Mouse (Mus musculus) erythroid progenitor cell, adult 5-6 weeks (primary cell): Measurements from ENCODE around the gene Inpp5k. TPM values are rescaled to one million over a fixed set of nuclear protein-coding genes. Genes with fewer than 3 reads are reported as not detected.

Source experiments
- ATAC-seq: replicated peaks from 2 replicates; pipeline ENCODE4 v1.8.0; 2016; ENCODE audit warnings: moderate number of reproducible peaks, mild to moderate bottlenecking, moderate TSS enrichment, inconsistent platforms; ENCODE audit not compliant: poor library complexity, low FRiP score, severe bottlenecking
- total RNA-seq, 2 experiments: library from RNA; stranded (forward) in 1 of 2; stranded (reverse) in 1 of 2; fragments of 150-400 nt in 1 of 2; fragments of 186-747, 209-891 nt in 1 of 2; gene quantifications; 2 replicates each; pipeline versions ENCODE4 v1.2.3 to v1.2.4; 2015 to 2017; ENCODE audit warnings: low replicate concordance in 2 of 2

Gene Inpp5k
- total RNA-seq, 2 experiments from 2014 or later, result 38.4 to 78.8 TPM

DNA sequence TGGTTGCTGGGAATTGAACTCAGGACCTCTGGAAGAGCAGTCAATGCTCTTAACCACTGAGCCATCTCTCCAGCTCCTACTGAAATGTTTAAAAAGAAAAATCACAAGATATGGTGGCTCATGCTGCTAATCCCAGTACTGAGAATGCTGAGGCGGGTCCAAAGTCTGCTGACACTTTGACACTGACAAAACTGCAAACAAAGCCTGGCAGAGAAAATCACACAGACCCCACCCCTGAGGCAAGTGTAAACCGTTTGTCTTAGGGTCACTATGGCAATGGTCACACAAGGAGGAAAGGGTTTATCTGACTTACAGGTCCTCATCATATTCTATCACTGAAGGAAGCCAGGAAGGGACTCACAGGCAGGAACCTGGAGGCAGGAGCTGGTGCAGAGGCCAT lies 15.2 kb upstream of the Inpp5k start:
- ATAC-seq, result no peak

DNA sequence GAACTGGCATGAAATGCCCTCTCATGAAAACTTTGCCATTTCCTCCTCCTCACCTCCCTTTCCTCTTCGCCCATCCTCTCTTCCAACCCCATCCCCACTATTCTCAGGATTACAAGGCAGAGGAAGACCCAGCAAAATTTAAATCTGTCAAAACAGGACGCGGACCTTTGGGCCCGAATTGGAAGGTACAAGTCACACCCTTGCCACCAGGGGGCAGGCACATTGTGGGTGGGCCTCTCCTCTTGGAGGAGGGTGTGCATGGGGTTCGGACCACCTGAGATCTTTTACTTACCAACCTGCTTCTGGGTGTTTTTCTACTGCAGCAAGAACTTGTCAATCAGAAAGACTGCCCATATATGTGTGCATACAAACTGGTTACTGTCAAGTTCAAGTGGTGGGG lies 11.7 kb upstream of the Inpp5k start:
- 0 out of 2 replicates have a peak, but pooled peaks have one; percentile 40 for ATAC-seq

DNA sequence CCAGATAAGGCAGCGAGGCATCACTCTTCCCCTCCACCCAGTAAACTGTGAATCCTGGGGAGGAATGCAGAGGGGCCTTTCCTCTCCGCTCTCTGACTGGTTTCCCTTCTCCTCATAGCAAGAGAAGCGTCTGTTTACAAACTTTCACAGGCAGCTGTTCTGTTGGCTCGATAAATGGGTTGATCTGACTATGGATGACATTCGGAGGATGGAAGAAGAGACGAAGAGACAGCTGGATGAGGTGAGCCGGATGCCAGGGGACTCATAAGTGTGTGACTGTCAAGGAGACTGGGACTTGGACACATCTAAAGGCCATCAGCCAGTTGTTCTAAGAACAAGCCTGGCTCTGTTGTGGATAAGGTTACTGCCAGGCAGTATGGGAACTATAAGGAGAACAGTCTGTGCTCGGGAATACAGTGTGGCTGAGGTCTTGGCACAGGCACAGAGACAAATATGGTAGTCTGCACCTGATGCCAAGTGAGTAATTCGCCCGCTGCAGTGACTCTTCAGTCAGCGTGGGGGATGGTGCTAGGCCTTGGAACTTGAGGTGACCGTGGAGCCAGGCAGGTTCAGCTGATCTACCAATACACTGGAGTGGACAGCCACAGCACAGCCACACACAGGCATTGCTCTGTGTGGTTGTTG lies 10.5 kb upstream of the Inpp5k start:
- no peak for ATAC-seq

DNA sequence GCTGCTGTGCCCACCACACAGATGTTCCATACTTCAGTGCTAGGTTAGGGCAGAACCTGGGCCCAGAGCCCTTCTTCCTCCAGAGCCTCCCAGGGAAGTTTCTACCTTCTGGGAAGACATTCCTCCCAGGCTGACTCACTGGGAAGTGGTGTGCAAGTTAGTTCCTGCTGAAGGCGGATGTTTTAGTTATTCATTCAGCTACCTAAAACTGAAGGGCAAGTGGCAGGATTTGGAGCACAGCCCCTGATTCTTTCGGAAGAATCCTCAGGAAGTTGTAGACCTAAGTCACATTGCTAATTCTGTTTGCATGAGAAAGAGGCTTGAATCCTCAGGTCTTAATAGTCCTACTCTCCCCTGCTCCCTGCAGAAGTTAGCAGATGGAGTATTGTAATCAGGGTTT lies 9.4 kb upstream of the Inpp5k start:
- ATAC-seq, result no peak

DNA sequence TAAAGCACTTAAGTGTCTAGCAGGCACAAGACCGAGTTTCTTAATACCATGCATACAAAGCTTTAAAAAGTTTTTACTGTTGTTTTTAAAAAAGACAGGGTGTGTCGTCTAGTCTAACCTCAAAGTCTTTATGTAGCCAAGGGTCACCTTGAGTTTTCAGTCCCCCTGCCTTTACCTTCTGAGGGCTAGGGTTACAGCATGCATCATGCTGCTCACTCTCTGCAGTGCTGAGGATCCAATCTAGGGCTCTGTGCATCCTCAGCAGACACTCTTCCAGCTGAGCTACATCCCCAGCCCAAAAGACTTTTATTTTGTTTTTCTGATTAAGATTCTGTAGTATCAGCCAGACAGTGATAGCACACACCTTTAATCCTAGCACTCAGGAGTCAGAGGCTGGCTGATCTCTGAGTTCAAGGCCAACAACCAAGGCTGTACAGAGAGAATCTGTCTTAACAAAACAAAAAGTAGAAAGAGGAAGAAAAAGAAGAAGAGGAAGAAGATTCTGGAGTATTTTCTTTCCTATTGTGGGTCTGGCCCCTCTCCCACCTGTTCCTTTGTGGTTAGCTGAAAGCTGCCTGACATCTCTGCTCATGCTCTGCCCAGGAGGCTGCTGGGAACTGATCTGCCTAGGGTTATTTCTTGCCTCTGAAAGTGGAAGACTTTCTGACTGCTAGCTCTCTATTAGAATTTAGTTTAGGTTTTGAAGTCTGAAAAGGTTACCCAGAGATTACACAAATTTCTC lies 8.0 kb upstream of the Inpp5k start:
- no peak for ATAC-seq

DNA sequence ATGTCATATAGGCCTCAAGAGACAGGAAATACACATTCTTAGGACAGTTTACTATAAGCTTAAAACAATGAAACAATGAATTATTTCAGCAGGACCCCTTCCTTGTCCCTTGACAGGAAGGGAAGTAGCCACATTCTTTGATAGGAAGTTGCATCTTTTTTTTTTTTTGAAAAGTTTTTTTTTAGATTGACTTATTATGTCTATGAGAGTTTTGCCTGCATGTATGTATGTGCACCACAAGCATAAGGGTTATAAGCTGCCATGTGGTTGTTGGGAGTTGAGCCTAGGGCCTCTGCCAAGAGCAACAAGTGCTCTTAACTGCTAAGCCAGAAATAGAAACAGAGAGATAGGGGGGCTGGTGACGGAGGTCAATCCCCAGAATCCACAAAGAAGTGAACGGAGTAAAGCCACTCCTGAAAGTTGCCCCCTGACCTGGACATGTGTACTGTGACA lies 6.7 kb upstream of the Inpp5k start:
- no peak for ATAC-seq

DNA sequence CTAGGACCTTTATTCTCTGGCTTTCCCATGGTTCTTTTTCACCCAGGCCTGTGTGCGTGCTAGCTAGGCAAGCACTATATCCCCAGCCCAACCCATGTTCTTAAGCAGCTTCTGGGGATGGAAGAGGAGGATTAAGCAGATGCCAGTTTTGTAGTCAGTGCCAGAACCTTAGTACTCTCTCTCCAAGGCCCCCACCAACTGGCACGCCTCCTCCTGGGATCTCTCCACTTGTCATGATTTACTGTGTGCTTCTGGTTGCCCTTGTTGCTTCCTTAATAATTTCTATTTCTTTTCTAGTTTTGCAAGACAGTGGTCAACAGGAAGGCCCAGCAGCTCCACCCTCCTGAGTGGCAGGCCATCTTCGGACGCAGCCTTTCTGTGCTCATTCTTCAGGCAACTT lies 5.0 kb upstream of the Inpp5k start:
- ATAC-seq, result no peak

DNA sequence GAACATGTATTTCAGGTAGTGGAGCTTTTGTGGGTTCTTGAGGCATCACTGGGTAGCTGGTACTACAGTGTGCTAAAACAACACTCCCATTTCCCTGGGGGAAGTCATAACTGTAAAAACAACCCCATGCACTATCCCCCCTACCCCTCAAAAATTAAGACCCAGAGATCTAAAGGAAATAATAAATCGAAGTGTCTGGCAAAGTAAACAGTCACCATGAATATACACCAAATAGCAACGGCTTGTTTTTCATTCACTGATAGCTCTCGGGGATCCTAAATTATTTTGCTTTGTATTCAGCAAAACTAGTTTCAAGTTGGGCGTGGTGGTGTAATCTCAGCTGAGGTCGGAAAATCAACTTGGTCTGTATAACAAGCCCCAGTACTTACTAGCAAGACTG lies 690 bp upstream of the Inpp5k start:
- no peak for ATAC-seq

DNA sequence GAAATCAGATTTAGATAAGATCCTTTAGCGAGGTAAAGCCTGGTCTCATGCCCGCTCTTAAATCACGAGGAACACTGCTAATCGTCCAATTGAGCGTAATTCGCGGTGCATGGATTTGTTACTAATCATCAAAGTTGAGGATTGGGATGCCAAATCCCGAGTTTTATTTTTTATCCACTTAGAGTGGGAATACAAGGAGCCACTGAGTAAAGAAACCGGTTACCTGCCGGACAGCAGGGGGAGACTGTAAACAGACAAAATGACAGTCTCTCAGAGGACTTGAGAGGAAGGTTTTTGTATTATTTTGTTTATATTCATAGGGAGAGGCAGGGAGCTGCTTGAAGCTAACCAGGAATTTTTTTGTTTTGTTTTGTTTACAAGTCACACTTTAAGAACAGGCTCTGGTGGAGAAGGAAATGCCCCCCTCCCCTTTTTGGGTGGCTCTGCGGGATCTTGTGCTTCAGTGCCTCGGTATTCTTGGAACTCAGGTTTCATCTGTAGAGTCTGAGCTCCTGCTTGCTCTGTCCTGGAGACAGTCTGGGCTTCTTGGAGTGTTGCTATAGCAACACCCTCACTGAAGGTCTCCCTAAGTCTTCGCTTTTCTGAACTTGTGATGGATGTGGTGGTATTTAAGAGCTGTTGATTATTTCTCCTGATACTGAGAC lies 905 bp downstream of the Inpp5k start:
- no peak for ATAC-seq

DNA sequence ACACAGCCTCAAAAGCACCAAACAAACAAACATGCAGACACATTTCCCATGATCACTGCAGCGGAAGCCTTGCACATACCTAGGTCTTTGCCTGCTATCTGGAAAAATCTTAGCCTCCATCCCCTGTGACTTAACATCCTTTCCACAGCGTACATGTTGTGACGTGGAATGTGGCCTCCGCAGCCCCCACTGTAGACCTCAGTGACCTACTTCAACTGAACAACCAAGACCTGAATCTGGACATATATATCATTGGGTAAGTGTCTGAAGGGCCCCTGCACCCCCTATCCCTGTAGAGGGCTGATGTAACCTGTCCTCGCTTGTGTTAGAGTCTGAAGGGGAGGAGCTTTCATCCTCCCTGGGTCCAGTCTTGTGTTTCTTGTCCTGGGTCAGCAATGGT lies 2.1 kb downstream of the Inpp5k start:
- no peak for ATAC-seq

DNA sequence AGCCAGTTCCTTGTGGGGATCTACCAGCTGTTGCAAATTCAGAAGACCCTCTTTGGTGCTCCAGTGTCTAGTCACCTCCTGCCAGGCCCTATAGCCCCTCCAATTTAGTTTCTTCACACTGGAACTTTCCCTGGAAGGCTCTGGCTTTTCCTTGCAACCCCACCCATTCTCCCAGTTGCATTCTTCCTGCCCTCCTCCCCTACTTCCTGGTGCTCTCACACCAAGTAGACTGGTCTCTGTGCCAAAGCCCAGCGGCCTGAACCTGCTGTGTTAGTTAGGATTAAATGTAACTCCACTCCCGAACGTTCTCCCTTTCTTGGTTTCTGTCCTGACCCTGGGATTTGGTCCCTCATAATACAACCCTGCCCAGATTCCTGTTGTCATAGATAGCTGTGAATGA lies 4.0 kb downstream of the Inpp5k start:
- no peak for ATAC-seq

DNA sequence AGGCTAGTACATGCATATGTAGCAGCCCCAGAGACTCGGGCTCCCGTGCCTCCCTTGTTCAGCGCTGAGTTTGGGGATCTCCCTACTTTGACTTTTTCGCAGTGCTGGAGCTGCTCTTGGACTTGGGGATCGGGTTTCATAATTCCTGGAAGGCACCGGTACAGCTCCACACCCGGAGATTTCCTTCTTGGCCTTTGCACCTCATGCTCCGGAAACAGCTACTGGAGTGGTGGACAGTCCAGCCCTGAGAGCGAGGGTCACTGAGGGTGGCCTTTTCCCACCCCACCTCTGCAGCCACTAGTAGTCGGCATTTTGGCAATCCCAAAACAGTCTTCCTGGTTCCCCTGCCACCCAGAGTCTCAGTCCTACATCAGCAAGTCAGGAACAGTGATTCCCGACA lies 4.5 kb downstream of the Inpp5k start:
- ATAC-seq, result no peak

DNA sequence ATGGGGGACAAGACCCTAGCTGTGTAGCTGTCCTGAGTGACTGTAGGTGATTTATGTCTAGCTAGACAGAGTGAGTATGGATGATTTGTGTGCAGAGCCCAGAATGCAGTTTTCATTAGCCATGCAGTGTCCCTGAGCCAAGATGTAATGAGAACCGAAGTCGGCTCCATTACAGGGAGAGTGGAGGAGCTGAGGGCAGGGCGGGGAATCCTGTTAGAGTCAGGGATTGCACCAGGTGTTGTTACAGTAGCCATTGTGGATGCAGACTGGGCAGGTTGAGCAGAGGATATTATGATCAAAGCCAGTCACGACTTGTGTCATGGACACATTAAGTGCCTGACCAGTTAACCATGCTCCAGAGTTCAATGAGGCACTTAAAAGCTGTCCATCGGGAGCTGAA lies 12.5 kb downstream of the Inpp5k start:
- no peak for ATAC-seq

DNA sequence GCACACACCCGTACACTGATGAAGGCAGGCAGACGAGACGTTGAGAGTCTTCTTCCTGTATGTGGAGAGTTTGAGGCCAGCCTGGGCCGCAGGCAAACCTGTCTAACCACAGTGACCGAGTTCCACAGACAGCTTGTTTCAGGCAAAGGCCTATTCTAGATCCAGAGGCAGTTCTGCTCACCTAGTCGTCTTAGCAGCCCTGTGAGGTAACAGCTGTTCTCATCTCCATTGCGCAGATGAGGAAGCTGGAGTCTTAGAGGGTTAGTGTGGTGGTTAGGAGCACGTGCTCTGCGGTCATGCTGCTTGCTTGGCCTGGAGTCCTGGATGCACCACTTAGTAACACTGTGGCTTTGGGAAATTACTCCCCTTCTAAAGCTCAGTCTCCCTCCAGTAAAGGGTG lies 13.9 kb downstream of the Inpp5k start:
- ATAC-seq, result no peak

DNA sequence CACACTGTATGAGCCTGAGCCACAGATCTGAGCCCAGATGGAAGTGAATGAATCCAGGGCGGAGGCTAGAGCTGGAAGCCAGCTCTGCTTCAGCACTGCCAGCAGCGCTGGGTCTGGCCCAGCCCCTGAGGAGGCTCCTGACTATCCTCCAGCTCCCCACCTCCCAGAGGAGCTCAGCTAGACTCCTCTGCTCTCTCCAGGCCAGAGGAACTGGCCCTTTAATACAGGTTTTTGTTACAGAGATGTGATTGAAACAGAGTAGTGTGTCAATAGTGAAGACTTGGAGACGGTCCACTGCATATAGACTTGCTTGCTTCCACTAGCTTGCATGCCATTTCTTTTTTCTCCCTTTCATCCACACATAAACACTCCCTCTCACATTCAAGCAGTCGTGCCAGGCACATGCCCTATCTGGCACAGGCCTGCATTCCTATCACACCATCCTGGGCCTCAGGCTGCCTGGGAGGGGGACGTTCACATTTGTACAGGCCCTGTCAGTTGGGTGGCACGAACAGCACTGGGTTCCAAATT lies 17.0 kb downstream of the Inpp5k start:
- no peak for ATAC-seq

DNA sequence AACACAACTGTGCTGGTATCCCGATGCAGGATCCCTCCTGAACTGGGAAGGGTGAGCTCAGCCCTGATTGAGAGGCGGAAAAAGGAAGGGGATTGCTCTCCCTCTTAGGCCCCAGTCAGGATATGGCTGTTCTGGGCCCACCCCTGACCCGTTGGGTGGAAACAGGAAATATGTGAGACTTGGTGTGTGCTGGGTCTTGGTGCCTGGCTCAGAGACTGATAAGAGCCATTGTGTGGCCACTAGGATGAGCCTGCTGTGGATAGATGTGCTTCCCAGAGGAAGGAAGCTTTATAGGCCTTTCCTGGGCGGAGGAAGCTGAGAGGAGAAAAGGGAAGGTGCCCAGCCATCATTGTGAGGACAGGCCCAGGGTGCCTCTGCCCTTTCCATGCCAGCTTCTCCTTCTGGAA lies 18.4 kb downstream of the Inpp5k start:
- ATAC-seq, result no peak

DNA sequence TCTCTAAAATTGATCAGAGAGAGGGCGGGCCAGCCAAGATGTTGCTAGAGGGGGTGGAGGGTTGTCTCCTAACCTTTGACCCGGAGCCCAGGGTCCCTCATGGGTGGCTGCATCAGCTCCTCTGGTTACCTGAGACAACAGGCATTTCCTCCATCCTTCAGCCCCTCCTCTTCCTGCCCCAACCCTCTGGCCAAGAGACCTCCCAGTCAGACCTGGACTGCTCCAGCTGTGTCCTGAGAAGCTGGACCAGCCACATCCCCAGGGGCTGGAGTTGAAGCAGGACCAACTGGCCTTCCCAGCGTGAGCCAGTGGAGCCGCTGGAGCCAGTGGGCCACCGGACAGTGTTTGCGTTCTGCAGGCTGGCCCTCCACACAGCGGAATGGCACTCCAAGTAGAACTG lies 19.5 kb downstream of the Inpp5k start, which contains the start of gene Myo1c:
Gene Myo1c, plus strand, starts transcription at position 194 of the 400 bp plus-strand sequence.
- no peak for ATAC-seq

DNA sequence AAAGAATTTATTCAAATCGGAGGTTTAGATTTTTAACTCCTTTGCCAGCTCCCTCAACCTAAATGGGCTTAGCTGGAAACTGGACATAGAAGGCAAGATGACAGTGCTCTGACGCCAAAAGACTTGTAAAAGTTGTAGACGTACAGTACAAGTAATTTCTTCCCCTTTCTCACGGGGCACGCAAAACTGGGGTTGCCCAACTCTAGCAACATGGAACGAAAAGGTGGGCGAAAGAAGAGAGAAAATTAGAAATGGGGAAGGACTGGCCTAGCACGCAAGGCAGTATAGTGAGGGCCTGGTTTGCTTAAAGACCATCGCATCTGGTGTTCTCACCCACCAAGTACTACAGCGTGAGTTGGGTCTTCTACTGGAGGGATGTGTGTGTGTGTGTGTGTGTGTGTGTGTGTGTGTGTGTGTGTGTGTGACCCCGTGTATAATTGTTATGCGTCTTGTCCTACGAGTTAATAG lies 20.2 kb downstream of the Inpp5k start:
- ATAC-seq, result no peak

DNA sequence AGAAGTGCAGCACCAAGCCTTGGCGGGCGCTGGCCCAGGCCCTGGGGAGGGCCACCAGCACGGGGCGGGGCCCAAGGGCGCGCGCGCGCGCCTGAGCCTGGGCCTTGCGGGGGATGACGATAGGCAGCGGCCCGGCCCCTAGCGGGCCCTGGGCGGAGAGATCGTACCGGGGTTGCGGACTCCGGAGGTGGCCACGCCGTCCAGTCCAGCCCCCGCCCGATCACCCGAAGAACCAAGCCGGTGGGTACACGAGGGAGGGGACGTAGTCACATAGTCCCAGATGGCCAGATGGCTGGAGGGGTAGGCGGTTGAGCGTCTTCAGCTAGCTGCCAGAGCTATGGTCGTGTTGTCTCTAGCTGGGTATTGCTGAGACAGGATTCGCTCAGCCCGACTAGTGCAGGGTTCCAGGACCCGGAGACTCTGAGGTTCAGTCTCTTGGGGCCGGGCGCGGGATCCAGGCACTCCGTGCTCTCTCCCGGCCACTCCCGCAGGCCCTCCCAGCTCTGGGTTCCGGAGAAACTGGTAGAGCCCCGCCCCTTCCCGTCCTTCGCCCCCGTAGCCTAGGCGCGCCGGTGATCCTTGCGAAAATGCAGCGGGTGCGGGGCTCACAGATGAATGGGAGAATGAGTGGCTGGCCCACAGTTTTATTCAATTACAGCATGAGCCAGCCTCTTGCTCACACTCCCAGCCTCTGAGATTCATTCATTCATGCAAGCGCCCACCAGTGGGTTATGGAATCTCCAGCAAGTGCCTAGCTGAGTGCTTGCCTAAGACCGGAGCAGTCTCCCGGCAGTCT lies 20.8 kb downstream of the Inpp5k start:
- peak; percentile 69 for ATAC-seq
